Mouse (Mus musculus): ENCODE data around the gene Ttc34. TPM values are rescaled to one million over a fixed set of nuclear protein-coding genes. Genes with fewer than 3 reads are reported as not detected.

Gene Ttc34
- polyA plus RNA-seq (2021; fragmentation: Nextera tagmentation): 3.3 TPM in 2 replicates
- long read RNA-seq, experiment 1, partial matches to known transcripts: 4 of 12 reads
- long read RNA-seq, experiment 1, other reads (novel, unspliced or antisense): 7 of 12 reads
- long read RNA-seq, experiment 2, partial matches to known transcripts: 2 of 3 reads
- long read RNA-seq, experiment 2, other reads (novel, unspliced or antisense): 1 of 3 reads

DNA sequence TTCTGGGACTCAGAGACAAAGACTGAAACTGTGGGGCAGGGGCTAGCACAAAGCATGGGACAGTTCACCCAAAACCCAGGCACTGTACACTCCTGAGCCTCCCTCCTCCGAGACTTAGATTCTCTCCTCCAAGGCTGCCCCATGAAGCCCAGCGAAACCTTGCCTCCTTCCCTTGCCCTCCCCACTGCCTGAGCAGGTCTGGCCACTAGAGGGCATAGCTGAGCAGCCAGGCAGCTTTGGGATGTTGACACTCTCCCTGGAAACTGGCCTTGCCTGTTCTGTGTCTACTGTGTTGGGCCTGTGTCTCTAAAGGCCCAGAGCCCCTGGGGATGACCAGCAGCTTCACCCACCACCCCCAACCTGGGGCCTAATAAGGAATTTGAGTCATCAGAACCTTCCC is at the start of gene Ttc34:
Ttc34 (plus strand) TSS at position 290 of the 400 bp plus-strand sequence.

DNA sequence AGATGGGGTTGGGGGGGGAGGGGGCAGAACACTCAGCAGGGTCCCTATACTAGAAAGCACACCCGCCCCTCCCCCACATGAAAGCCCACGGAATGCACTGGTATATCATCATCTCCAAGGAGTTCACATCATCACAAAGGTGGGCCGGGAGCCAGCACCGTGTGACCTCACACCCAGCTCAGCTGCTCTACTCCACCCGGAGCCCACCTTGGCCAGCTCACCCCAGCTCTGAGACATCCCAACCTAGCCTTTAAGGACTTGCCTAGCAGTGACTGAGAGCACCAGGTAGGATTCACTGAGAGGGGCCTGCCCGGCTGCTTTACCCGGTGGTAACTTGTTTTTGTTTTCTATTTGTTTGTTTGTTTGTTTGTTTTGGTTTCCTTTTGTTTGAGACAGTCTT is 32.2 kb downstream of the Ttc34 start, which contains the start of gene Mmel1:
Mmel1 (plus strand) TSS at position 146 of the 400 bp plus-strand sequence.

DNA sequence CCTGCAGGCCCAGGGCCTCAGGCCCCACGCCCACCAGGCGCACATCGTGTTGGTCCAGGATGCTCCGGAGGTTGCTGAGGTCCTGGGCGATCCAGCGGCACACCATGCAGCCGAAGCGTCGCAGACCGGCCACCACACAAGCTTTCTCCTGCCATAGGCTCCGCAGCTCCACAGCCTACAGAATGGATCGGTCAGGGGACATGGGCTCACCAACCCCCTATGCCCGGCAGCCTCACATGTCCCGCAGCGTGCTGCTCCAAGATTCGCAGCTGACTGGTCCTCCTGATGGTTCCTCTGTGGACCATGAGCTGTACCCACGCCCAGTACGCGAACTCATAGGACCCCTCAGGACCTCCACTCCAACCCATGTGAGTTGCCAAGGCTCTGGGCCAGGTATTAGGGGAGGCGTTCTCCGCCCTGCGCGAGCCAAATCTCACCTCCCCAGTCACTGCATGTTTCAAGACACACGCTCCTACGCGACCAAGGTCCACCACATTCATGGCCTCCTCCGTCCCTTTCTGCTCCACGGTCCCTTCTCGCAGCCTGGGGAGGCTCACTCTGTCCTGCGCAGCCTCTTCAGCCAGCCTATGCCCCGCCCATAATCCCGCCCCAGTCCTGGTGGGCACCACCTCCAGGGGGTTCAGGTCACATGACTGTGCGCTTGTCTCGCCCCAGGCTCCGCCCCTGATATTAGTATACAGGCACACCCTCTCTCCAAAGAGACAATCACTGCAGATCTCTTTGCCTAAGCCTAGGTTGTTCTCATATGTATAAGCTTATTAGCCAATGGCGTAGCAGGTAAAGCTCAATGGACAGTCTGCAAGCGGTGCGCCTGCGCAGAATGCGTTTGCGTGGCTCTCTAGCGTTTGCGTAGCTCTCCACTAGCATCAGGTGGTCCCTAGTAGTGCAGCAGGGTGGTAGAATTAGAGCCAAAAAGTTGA is 61.5 kb downstream of the Ttc34 start, which contains the start of gene Fam213b:
Fam213b (minus strand) TSS at position 630 of the 941 bp plus-strand sequence.

Other genes with a start within 250 kb of the Ttc34 start
- gene Prdm16, start 200.6 kb upstream of the Ttc34 start, polyA plus RNA-seq (2021; fragmentation: Nextera tagmentation): 5.1 and 5.4 TPM in 2 replicates
- not detected in 2 replicates for gene Actrt2, start 169.6 kb upstream of the Ttc34 start, polyA plus RNA-seq (2021; fragmentation: Nextera tagmentation)
- 0.80 and 1.4 TPM in 2 replicates for gene Mmel1, start 32.1 kb downstream of the Ttc34 start, polyA plus RNA-seq (2021; fragmentation: Nextera tagmentation)
- 188 and 207 TPM in 2 replicates for gene Fam213b, start 61.7 kb downstream of the Ttc34 start, polyA plus RNA-seq (2021; fragmentation: Nextera tagmentation)
- gene Tnfrsf14, start 91.1 kb downstream of the Ttc34 start, polyA plus RNA-seq (2021; fragmentation: Nextera tagmentation): 0.34 and 1.1 TPM in 2 replicates
- 45.2 and 84.2 TPM in 2 replicates for gene Hes5, start 123.5 kb downstream of the Ttc34 start, polyA plus RNA-seq (2021; fragmentation: Nextera tagmentation)
- 18.0 and 25.6 TPM in 2 replicates for gene Pank4, start 126.7 kb downstream of the Ttc34 start, polyA plus RNA-seq (2021; fragmentation: Nextera tagmentation)
- gene Plch2, start 219.3 kb downstream of the Ttc34 start, polyA plus RNA-seq (2021; fragmentation: Nextera tagmentation): 11.6 and 12.0 TPM in 2 replicates
- gene Pex10, start 229.6 kb downstream of the Ttc34 start, polyA plus RNA-seq (2021; fragmentation: Nextera tagmentation): 11.3 and 14.4 TPM in 2 replicates
- 173 and 208 TPM in 2 replicates for gene Rer1, start 248.9 kb downstream of the Ttc34 start, polyA plus RNA-seq (2021; fragmentation: Nextera tagmentation)
- 3.2 and 3.6 TPM in 2 replicates for gene Morn1, start 249.1 kb downstream of the Ttc34 start, polyA plus RNA-seq (2021; fragmentation: Nextera tagmentation)

All from left cerebral cortex, adult 6 months (tissue).